In genomic region chr1:172501371-172502144, GRCm38 (mm10) we compare ENCODE assay signal across 8 mouse cellular contexts. TPM values are rescaled to one million over a fixed set of nuclear protein-coding genes. Genes with fewer than 3 reads are reported as not detected.
DNase-seq lines count a peak whose midpoint lies in the region; ATAC-seq and TF ChIP-seq lines count a peak whose summit lies in the region.

No protein-coding gene starts in this region.

- 32% methylated on average over 13 of the region's 13 CpGs for WGBS in embryonic facial prominence, embryonic 10.5 days
- WGBS in heart, embryonic 12.5 days, result 22% methylated on average over 13 of the region's 13 CpGs
- 35% methylated on average over 13 of the region's 13 CpGs for WGBS in kidney, embryonic 14.5 days
- 5% methylated on average over 13 of the region's 13 CpGs for WGBS in small intestine, adult 2 months

- no peak for TF ChIP-seq CTCF in Patski (IDR thresholded peaks at IDR 0.05)
- no peak; the same call in 1 of the 2 replicates for TF ChIP-seq CTCF in small intestine, adult 2 months (IDR thresholded peaks at IDR 0.05; ENCODE audit: extremely low read depth, insufficient read length, insufficient replicate concordance, low read depth, low read length)

- peak overlapping the region; percentile 84 for H3K9ac ChIP-seq in heart, embryonic 12.5 days
- H3K9ac ChIP-seq in kidney, embryonic 14.5 days (ENCODE audit: low read depth, low read length), result peak overlapping the region; percentile 71

- peak overlapping the region; percentile 60 for H3K4me3 ChIP-seq in embryonic facial prominence, embryonic 10.5 days
- H3K4me3 ChIP-seq in heart, embryonic 12.5 days, result peak overlapping the region; percentile 67
- peak overlapping the region; percentile 69 for H3K4me3 ChIP-seq in kidney, embryonic 14.5 days (ENCODE audit: low read length)
- H3K4me3 ChIP-seq in small intestine, adult 2 months (ENCODE audit: low read depth, low read length), result peak overlapping the region; percentile 90

- no peaks in the 10 kb centered on the region for H3K9me3 ChIP-seq in embryonic facial prominence, embryonic 10.5 days
- H3K9me3 ChIP-seq in heart, embryonic 12.5 days (replicated peaks), result no peaks in the 10 kb centered on the region
- H3K9me3 ChIP-seq in kidney, embryonic 14.5 days (ENCODE audit: control insufficient read depth, low read length), result no peaks in the 10 kb centered on the region

- H3K27ac ChIP-seq in embryonic facial prominence, embryonic 10.5 days (replicated peaks), result peak overlapping the region; percentile 68
- H3K27ac ChIP-seq in heart, embryonic 12.5 days (ENCODE audit: poor library complexity, severe bottlenecking), result peak overlapping the region; percentile 86
- H3K27ac ChIP-seq in kidney, embryonic 14.5 days (ENCODE audit: low read depth, low read length), result peak overlapping the region; percentile 91
- H3K27ac ChIP-seq in small intestine, adult 2 months (ENCODE audit: insufficient read depth, low read depth, low read length), result peak overlapping the region; percentile 97

- peak overlapping the region; percentile 77 for H3K4me2 ChIP-seq in heart, embryonic 12.5 days
- H3K4me2 ChIP-seq in kidney, embryonic 14.5 days (replicated peaks; ENCODE audit: low read depth, low read length), result peak overlapping the region; percentile 78

- no peak for TF ChIP-seq POLR2A in small intestine, adult 2 months (IDR thresholded peaks at IDR 0.05; ENCODE audit: low read depth, low read length)

- H3K36me3 ChIP-seq in embryonic facial prominence, embryonic 10.5 days (replicated peaks), result peaks cover 39% of the 10 kb centered on the region
- peaks cover 19% of the 10 kb centered on the region for H3K36me3 ChIP-seq in heart, embryonic 12.5 days
- peaks cover 38% of the 10 kb centered on the region for H3K36me3 ChIP-seq in kidney, embryonic 14.5 days (ENCODE audit: control insufficient read depth, insufficient read depth, low read length)
- H3K36me3 ChIP-seq in small intestine, adult 2 months (ENCODE audit: control insufficient read depth, insufficient read depth, low read length), result peaks cover 25% of the 10 kb centered on the region

- H3K27me3 ChIP-seq in Patski, result no peaks in the 10 kb centered on the region
- H3K27me3 ChIP-seq in embryonic facial prominence, embryonic 10.5 days (replicated peaks; ENCODE audit: low read depth, poor library complexity, severe bottlenecking), result peaks cover 70% of the 10 kb centered on the region
- H3K27me3 ChIP-seq in heart, embryonic 12.5 days (replicated peaks), result peaks cover 4% of the 10 kb centered on the region; the same call in 1 of the 2 replicates
- H3K27me3 ChIP-seq in kidney, embryonic 14.5 days (ENCODE audit: control insufficient read depth, insufficient read depth, low read length), result no peaks in the 10 kb centered on the region; the same call in 1 of the 2 replicates
- no peaks in the 10 kb centered on the region for H3K27me3 ChIP-seq in small intestine, adult 2 months (ENCODE audit: control insufficient read depth, insufficient read depth, low read length)

- CTCF ChIA-PET in Patski (lab: Charles Lee), result interaction anchor here (1.0 to 2.0 kb wide), 5 partner anchors 9 to 93 kb away, joined by 3 to 8 read pairs (median 4); partner anchors contain the start of gene Cfap45

- peak; percentile 47 for ATAC-seq in Patski
- ATAC-seq in heart, embryonic 12.5 days (ENCODE audit: insufficient number of reproducible peaks, low FRiP score), result peak; percentile 27
- ATAC-seq in kidney, embryonic 14.5 days (ENCODE audit: low FRiP score, low TSS enrichment), result peak; percentile 2; the same call in 1 of the 2 replicates

- DNase-seq in Patski (ENCODE audit: low read depth, low spot score), result peak; percentile 75
- peak; percentile 55 for DNase-seq in embryonic facial prominence, embryonic 10.5 days (ENCODE audit: low spot score)
- peak; percentile 88 for DNase-seq in lung, postnatal 14 days
- DNase-seq in layer of hippocampus, adult 9-11 months, result no peak
- no peak for DNase-seq in right cerebral cortex, postnatal 25 days

- POLR2A ChIA-PET in Patski (lab: Charles Lee), result no interaction called here

- H3K4me1 ChIP-seq in embryonic facial prominence, embryonic 10.5 days, result peaks cover 60% of the 10 kb centered on the region
- H3K4me1 ChIP-seq in heart, embryonic 12.5 days (replicated peaks), result peaks cover 61% of the 10 kb centered on the region
- peaks cover 38% of the 10 kb centered on the region for H3K4me1 ChIP-seq in kidney, embryonic 14.5 days (ENCODE audit: control insufficient read depth, insufficient read depth, low read length)
- H3K4me1 ChIP-seq in small intestine, adult 2 months (ENCODE audit: control insufficient read depth, insufficient read depth, insufficient read length, low read length), result peaks cover 21% of the 10 kb centered on the region

- in situ Hi-C loops in Patski (cut with MboI; ENCODE audit: low pct_unique_long_range_greater_than_20kb), result loop anchor here (10.0 to 25.0 kb wide), 2 partner anchors 187 to 364 kb away; partner anchors contain the start of genes Dcaf8 and Pex19

RNA-seq across cellular contexts. Expression of gene Tagln2, which starts 1.7 kb away (rescaled TPM):
- polyA plus RNA-seq in Patski (2021), result 609 TPM
- polyA plus RNA-seq in embryonic facial prominence, embryonic 10.5 days (2016; fragmentation: Nextera tagmentation; extraction: Ambion mirVana), result 75.1 and 82.5 TPM in 2 replicates
- polyA plus RNA-seq in heart, embryonic 12.5 days (2016; fragmentation: Nextera tagmentation; extraction: Ambion mirVana), result 351 and 387 TPM in 2 replicates
- polyA plus RNA-seq in kidney, embryonic 14.5 days (2014; fragmentation: Nextera tagmentation; extraction: Ambion mirVana), result 81.0 and 139 TPM in 2 replicates
- 149 and 284 TPM in 2 replicates for polyA plus RNA-seq in small intestine, adult 2 months (2012; rRNA removed)

RNA-seq across cellular contexts. Expression of gene Cfap45, which starts 19.0 kb away (rescaled TPM):
- 0.08 TPM for polyA plus RNA-seq in Patski (2021)
- 1.3 TPM in 2 replicates for polyA plus RNA-seq in embryonic facial prominence, embryonic 10.5 days (2016; fragmentation: Nextera tagmentation; extraction: Ambion mirVana)
- 1.7 and 3.0 TPM in 2 replicates for polyA plus RNA-seq in heart, embryonic 12.5 days (2016; fragmentation: Nextera tagmentation; extraction: Ambion mirVana)
- polyA plus RNA-seq in kidney, embryonic 14.5 days (2014; fragmentation: Nextera tagmentation; extraction: Ambion mirVana), result 1.0 and 1.2 TPM in 2 replicates
- polyA plus RNA-seq in small intestine, adult 2 months (2012; rRNA removed), result 0.29 and 1.3 TPM in 2 replicates

RNA-seq across cellular contexts. Expression of gene Igsf9, which starts 20.0 kb away (rescaled TPM):
- polyA plus RNA-seq in Patski (2021), result 11.0 TPM
- polyA plus RNA-seq in embryonic facial prominence, embryonic 10.5 days (2016; fragmentation: Nextera tagmentation; extraction: Ambion mirVana), result 92.8 and 95.9 TPM in 2 replicates
- 11.4 and 11.8 TPM in 2 replicates for polyA plus RNA-seq in heart, embryonic 12.5 days (2016; fragmentation: Nextera tagmentation; extraction: Ambion mirVana)
- 37.8 and 41.8 TPM in 2 replicates for polyA plus RNA-seq in kidney, embryonic 14.5 days (2014; fragmentation: Nextera tagmentation; extraction: Ambion mirVana)
- 145 and 516 TPM in 2 replicates for polyA plus RNA-seq in small intestine, adult 2 months (2012; rRNA removed)

RNA-seq across cellular contexts. Expression of gene Slamf9, which starts 26.4 kb away (rescaled TPM):
- polyA plus RNA-seq in Patski (2021), result 0.08 TPM
- polyA plus RNA-seq in embryonic facial prominence, embryonic 10.5 days (2016; fragmentation: Nextera tagmentation; extraction: Ambion mirVana), result not detected in 2 replicates
- 0.95 and 1.3 TPM in 2 replicates for polyA plus RNA-seq in heart, embryonic 12.5 days (2016; fragmentation: Nextera tagmentation; extraction: Ambion mirVana)
- polyA plus RNA-seq in kidney, embryonic 14.5 days (2014; fragmentation: Nextera tagmentation; extraction: Ambion mirVana), result 0.74 and 0.97 TPM in 2 replicates
- polyA plus RNA-seq in small intestine, adult 2 months (2012; rRNA removed), result 2.1 TPM in 2 replicates

RNA-seq across cellular contexts. Expression of gene Vsig8, which starts 54.2 kb away (rescaled TPM):
- 0.04 TPM for polyA plus RNA-seq in Patski (2021)
- polyA plus RNA-seq in embryonic facial prominence, embryonic 10.5 days (2016; fragmentation: Nextera tagmentation; extraction: Ambion mirVana), result 0.12 TPM in 1 of 2 replicates, not detected in the other
- polyA plus RNA-seq in heart, embryonic 12.5 days (2016; fragmentation: Nextera tagmentation; extraction: Ambion mirVana), result 0.24 and 0.33 TPM in 2 replicates
- polyA plus RNA-seq in kidney, embryonic 14.5 days (2014; fragmentation: Nextera tagmentation; extraction: Ambion mirVana), result 0.19 and 0.54 TPM in 2 replicates
- 0.35 and 1.0 TPM in 2 replicates for polyA plus RNA-seq in small intestine, adult 2 months (2012; rRNA removed)

Comparison
In these comparisons a context has a peak if more than half of its experiments do, and no peak if none do; other contexts are left out.
1. DNase-seq: peak in Patski (single experiment), embryonic facial prominence, embryonic 10.5 days (single experiment) and lung, postnatal 14 days (single experiment); none in layer of hippocampus, adult 9-11 months (single experiment) and right cerebral cortex, postnatal 25 days (single experiment).
2. Peak in every context shown above with its lines, with median percentiles within 50 percentile points of each other: ATAC-seq, H3K27ac ChIP-seq and H3K4me3 ChIP-seq.